Mouse (Mus musculus) right cerebral cortex, adult 2 months (tissue): Measurements from ENCODE around the gene Ins1.

Source experiments
- DNase-seq, 2 experiments: peaks; one replicate each; pipeline ENCODE4 v3.0.0; 2021 to 2022; ENCODE audit warnings: low spot score in 2 of 2

Ins1 gene

GRCm38 (mm10) chr19:52263997-52264396, at the start of gene Ins1:
Gene Ins1 (plus strand): TSS chr19:52264297.
- DNase-seq, result no peak
